Mouse (Mus musculus) liver, embryonic 14.5 days (tissue): ENCODE measurements at regions not wholly inside any gene's neighbourhood (a gene's known extent, or its start where the extent isn't known, plus 50 kb on each side); places are given as distances from the start of the nearest gene placed in this dataset.

ENCODE experiments used
- CTCF ChIP-seq: IDR thresholded peaks from 2 replicates; pipeline ENCODE4 v1.5.1; 2016; ENCODE audit warnings: antibody characterized with exemption, low read depth, control low read depth
- EP300 ChIP-seq: IDR thresholded peaks from 2 replicates; pipeline ENCODE4 v1.6.1; 2016; ENCODE audit warnings: antibody characterized with exemption, low read depth

DNA sequence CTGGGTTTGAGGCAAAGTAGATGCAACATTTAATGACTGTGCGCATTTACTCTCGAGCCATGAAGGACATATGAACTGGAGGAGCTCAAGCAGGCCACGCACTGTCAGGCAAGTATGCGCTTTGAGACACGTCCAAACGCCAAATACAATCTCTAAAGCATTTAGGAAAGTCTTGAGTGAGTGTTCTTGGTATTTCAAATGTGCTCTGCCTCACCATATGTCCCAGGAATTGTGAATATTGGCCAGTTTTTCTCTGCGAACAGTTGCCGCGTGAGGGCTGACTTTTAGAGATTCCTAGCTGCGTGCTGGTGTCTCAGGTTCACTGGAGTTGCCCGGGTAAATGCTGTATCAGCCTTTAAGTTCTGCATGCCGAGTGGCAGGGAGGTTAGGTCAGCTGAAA is 498.4 kb downstream of the Etnk1 start:
- TF ChIP-seq CTCF: no peak
- TF ChIP-seq EP300: no peak
